Mouse (Mus musculus) forebrain, postnatal 0 days (tissue): ENCODE data around the gene Izumo1. TPM values are rescaled to one million over a fixed set of nuclear protein-coding genes. Genes with fewer than 3 reads are reported as not detected.

Experiments
- ATAC-seq: fragments of 200-750 bp; cut with Nextera tagmentation; 2 replicates; pipeline ENCODE4 v1.8.0; 2017; ENCODE audit warnings: mild to moderate bottlenecking, moderate library complexity
- DNase-seq: peaks from one replicate; pipeline ENCODE4 v3.0.0-alpha.2; 2015
- H3K27ac ChIP-seq: fragments of 300-500 bp; sonication (generic); 2 replicates; pipeline ENCODE4 v1.5.1; 2014; ENCODE audit warnings: low read depth, mild to moderate bottlenecking, antibody characterized with exemption, low read length, moderate library complexity, mixed read lengths
- H3K27me3 ChIP-seq: fragments of 300-500 bp; sonication (generic); 2 replicates; pipeline ENCODE4 v1.6.1; 2014; ENCODE audit warnings: mild to moderate bottlenecking, low read length, mixed read lengths; ENCODE audit not compliant: insufficient read depth
- H3K36me3 ChIP-seq: fragments of 300-500 bp; sonication (generic); 2 replicates; pipeline ENCODE4 v1.6.1; 2014; ENCODE audit warnings: mild to moderate bottlenecking, moderate library complexity; ENCODE audit not compliant: insufficient read depth
- H3K4me1 ChIP-seq: fragments of 300-500 bp; sonication (generic); 2 replicates; pipeline ENCODE4 v1.6.1; 2014; ENCODE audit warnings: antibody characterized with exemption; ENCODE audit not compliant: insufficient read depth
- H3K4me2 ChIP-seq: fragments of 300-500 bp; sonication (generic); 2 replicates; pipeline ENCODE4 v1.6.1; 2014; ENCODE audit warnings: low read depth, mild to moderate bottlenecking, moderate library complexity
- H3K4me3 ChIP-seq: fragments of 300-500 bp; sonication (generic); 2 replicates; pipeline ENCODE4 v1.5.1; 2014; ENCODE audit warnings: low read depth, low read length, mixed read lengths
- H3K9ac ChIP-seq: fragments of 300-500 bp; sonication (generic); 2 replicates; pipeline ENCODE4 v1.6.1; 2014; ENCODE audit warnings: mild to moderate bottlenecking
- H3K9me3 ChIP-seq: fragments of 300-500 bp; sonication (generic); 2 replicates; pipeline ENCODE4 v1.6.1; 2016; ENCODE audit warnings: low read length
- CTCF ChIP-seq: sonication (generic); IDR thresholded peaks from 2 replicates; pipeline ENCODE4 v1.5.1; 2016; ENCODE audit warnings: antibody characterized with exemption, control low read depth, low read depth
- WGBS: fragments of 180-500 bp; shearing (Covaris S2); extraction: QIAGEN DNeasy Blood & Tissue Kit; methylation state at CpG from one replicate; pipeline ENCODE4 v1.1.7; 2014; 5-methylcytosine and 5-hydroxymethylcytosine counted together
- polyA plus RNA-seq: library from polyadenylated mRNA; unstranded; fragments of >200 nt; fragmentation: Nextera tagmentation; extraction: Ambion mirVana; gene quantifications from 2 replicates; pipeline ENCODE4 v1.2.1, GENCODE M21; 2015
- total RNA-seq: library from RNA; depleted of rRNA; stranded (reverse); fragments of >200 nt; gene quantifications from 2 replicates; pipeline ENCODE4 v1.2.3, GENCODE M21; 2014; rRNA removed

Gene Izumo1
- total and polyA plus RNA-seq, 2 experiments from 2014 or later = 0.14 TPM; not detected in 1

- DNase-seq (no peak), ATAC-seq (no peak)
- WGBS = 63% methylated on average over 13 of the region's 13 CpGs
- Histone ChIP-seq H3K4me2 (no peak overlapping the region), H3K27ac (no peak overlapping the region), H3K9ac (no peak overlapping the region), H3K9me3 (no peaks in the 10 kb centered on the region), H3K4me1 (no peaks in the 10 kb centered on the region), H3K36me3 (no peaks in the 10 kb centered on the region), H3K27me3 (no peaks in the 10 kb centered on the region), H3K4me3 (no peak overlapping the region)
- TF ChIP-seq CTCF = no peak
Measured at GRCm38 (mm10) chr7:45665303-45666138, 43.9 kb downstream of the Izumo1 start.

DNA sequence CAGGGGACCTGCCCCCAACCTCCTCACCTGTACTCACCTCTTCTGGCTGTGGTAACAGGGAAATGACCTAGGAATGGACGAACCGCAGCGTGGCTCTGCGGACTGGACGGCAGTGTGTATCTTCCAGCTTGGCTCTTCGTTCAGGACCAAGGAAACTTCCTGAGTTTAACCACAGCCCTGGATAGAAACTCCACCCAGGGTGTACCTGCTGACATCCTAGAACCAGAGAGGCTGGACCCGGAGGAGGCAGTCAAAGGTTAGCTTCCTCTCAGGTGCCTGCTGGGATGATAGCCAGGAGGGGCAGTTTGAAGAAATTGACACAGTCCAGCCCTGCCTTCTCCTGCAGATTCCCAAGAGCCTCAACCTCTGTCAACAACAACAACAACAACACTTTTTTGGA is 44.5 kb downstream of the Izumo1 start, which contains the start of gene Fut2:
Gene Fut2 (minus strand): TSS at position 234 of the 400 bp plus-strand sequence.
- ATAC-seq (no peak), DNase-seq (no peak)
- Histone ChIP-seq H3K9me3 (no peaks in the 10 kb centered on the region), H3K4me2 (no peak within 1 kb of the TSS), H3K36me3 (no peaks in the 10 kb centered on the region), H3K27ac (no peak within 1 kb of the TSS), H3K9ac (no peak within 1 kb of the TSS), H3K27me3 (no peaks in the 10 kb centered on the region), H3K4me1 (no peaks in the 10 kb centered on the region), H3K4me3 (no peak within 1 kb of the TSS)
- no peak for TF ChIP-seq CTCF
- 86% methylated on average over 7 of the region's 7 CpGs for WGBS

DNA sequence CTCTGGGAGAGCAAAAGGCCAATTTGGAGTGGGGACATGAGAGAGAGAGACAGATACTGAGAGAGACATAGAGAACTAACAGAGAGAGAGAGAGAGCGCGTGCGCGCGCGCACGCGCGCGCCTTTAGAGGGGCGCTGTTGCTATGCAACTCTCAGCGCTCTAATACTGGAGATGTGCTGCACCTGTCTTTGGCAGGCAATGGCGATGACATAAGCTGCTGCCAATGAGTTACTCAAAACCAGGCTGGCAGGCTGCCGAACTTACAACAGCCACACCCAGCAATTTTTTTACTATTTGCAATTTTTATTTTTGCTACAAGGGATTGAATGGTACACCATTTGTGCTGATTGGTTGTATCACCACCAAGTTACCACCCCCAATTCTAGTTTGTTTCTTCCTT is 46.1 kb downstream of the Izumo1 start:
- Histone ChIP-seq H3K4me3 (no peak overlapping the region), H3K9ac (no peak overlapping the region), H3K36me3 (no peaks in the 10 kb centered on the region), H3K9me3 (no peaks in the 10 kb centered on the region), H3K27ac (no peak overlapping the region), H3K4me2 (no peak overlapping the region), H3K4me1 (no peaks in the 10 kb centered on the region), H3K27me3 (no peaks in the 10 kb centered on the region)
- TF ChIP-seq CTCF = no peak
- peak; percentile 54 for DNase-seq
- ATAC-seq = peak; percentile 51; the same call in 1 of the 2 replicates
- 68% methylated on average over 14 of the region's 14 CpGs for WGBS

DNA sequence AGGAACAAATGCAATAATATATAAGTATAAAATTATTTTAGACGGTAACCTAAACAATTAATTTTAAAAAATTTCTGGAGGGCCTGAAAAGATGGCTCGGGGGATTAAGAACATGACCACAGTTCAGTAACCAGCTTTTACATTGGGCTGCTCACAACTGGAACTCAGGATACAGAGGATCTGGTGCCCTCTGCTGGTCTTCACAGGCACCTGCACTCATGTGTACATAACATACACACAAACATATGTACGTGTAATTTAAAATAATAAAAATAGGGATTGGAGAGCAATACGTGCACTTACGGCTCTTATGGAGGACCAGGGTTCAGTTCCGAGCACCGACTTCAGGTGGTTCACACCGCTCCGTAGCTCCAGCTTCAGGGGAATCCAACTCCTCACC is 47.3 kb downstream of the Izumo1 start:
- H3K9ac ChIP-seq = no peak overlapping the region
- no peaks in the 10 kb centered on the region for H3K36me3 ChIP-seq
- no peaks in the 10 kb centered on the region for H3K4me1 ChIP-seq
- no peak overlapping the region for H3K4me3 ChIP-seq
- 0 out of 2 replicates have a peak, but pooled peaks have one; percentile 27 for TF ChIP-seq CTCF
- no peaks in the 10 kb centered on the region for H3K27me3 ChIP-seq
- 95% methylated on average over 9 of the region's 9 CpGs for WGBS
- no peak overlapping the region for H3K27ac ChIP-seq
- no peak overlapping the region for H3K4me2 ChIP-seq
- DNase-seq (no peak), ATAC-seq (no peak)
- no peaks in the 10 kb centered on the region for H3K9me3 ChIP-seq

DNA sequence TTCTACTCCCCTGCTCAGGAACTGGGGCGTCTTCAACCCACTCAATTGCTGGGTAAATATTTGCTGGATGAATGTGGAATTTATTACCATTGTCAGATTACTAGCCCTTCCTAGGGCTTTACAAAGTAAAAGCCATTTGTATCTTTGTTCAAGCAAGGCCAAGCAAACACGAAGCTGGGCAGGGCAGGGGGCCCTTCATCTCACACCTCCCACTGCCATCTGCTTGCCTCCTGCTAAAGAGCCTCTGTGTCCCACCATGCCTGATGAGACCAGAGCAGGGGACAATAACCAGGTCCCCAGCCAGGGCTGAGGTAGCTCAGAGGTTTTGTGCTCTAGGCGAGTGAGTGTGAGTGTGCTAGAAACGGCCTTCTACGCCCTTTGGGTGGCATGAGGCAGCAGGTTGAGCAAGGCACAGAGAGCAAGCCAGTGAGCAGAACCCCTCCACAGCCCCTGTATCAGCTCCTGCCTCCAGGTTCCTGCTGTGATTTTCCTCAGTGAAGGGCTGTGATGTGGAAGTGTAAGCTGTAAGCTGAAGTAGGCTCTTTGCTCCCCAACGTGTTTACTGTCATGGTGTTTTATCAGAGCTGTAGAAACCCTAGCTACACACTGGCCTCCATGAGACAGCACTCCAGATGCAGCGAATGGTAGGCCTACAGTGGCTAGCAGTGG is 56.1 kb downstream of the Izumo1 start:
- H3K9ac ChIP-seq = no peak overlapping the region
- H3K4me1 ChIP-seq = no peaks in the 10 kb centered on the region
- WGBS = 80% methylated on average over 7 of the region's 7 CpGs
- TF ChIP-seq CTCF = no peak
- H3K27me3 ChIP-seq = no peaks in the 10 kb centered on the region
- H3K27ac ChIP-seq = no peak overlapping the region
- no peak overlapping the region for H3K4me3 ChIP-seq
- no peak for DNase-seq
- no peak overlapping the region for H3K4me2 ChIP-seq
- H3K9me3 ChIP-seq = no peaks in the 10 kb centered on the region
- no peak for ATAC-seq
- H3K36me3 ChIP-seq = no peaks in the 10 kb centered on the region; the same call in 1 of the 2 replicates

Other genes with a start within 250 kb of the Izumo1 start
Only the 30 nearest of the 34 such genes appear.
- 0.43 TPM in 1 of 2 replicates, not detected in the other for gene Lhb, start 201.0 kb upstream of the Izumo1 start, total RNA-seq
- 0.36 and 1.0 TPM in 2 replicates for gene Lhb, start 201.0 kb upstream of the Izumo1 start, polyA plus RNA-seq
- gene Gys1, start 187.0 kb upstream of the Izumo1 start, total RNA-seq = 9.8 and 11.4 TPM in 2 replicates
- 8.6 and 12.3 TPM in 2 replicates for gene Gys1, start 187.0 kb upstream of the Izumo1 start, polyA plus RNA-seq
- 123 and 149 TPM in 2 replicates for gene Ruvbl2, start 183.7 kb upstream of the Izumo1 start, total RNA-seq
- 98.3 and 104 TPM in 2 replicates for gene Ruvbl2, start 183.7 kb upstream of the Izumo1 start, polyA plus RNA-seq
- 2,541 and 3,015 TPM in 2 replicates for gene Ftl1, start 161.9 kb upstream of the Izumo1 start, total RNA-seq
- gene Ftl1, start 161.9 kb upstream of the Izumo1 start, polyA plus RNA-seq = 5,542 and 6,210 TPM in 2 replicates
- 120 and 127 TPM in 2 replicates for gene Bax, start 154.9 kb upstream of the Izumo1 start, total RNA-seq
- gene Bax, start 154.9 kb upstream of the Izumo1 start, polyA plus RNA-seq = 276 and 297 TPM in 2 replicates
- gene Tulp2, start 139.9 kb upstream of the Izumo1 start, total RNA-seq = 0.19 and 0.46 TPM in 2 replicates
- gene Tulp2, start 139.9 kb upstream of the Izumo1 start, polyA plus RNA-seq = 0.07 and 0.25 TPM in 2 replicates
- gene Gm45808, start 135.0 kb upstream of the Izumo1 start, total RNA-seq = not detected in 2 replicates
- not detected in 2 replicates for gene Gm45808, start 135.0 kb upstream of the Izumo1 start, polyA plus RNA-seq
- gene Dhdh, start 133.0 kb upstream of the Izumo1 start, total RNA-seq = 3.5 and 4.9 TPM in 2 replicates
- gene Dhdh, start 133.0 kb upstream of the Izumo1 start, polyA plus RNA-seq = 1.9 and 3.6 TPM in 2 replicates
- gene Nucb1, start 111.4 kb upstream of the Izumo1 start, total RNA-seq = 76.8 and 107 TPM in 2 replicates
- gene Nucb1, start 111.4 kb upstream of the Izumo1 start, polyA plus RNA-seq = 103 and 122 TPM in 2 replicates
- gene Ppp1r15a, start 95.5 kb upstream of the Izumo1 start, total RNA-seq = 17.1 and 23.8 TPM in 2 replicates
- gene Ppp1r15a, start 95.5 kb upstream of the Izumo1 start, polyA plus RNA-seq = 23.9 and 26.3 TPM in 2 replicates
- 1.2 and 2.9 TPM in 2 replicates for gene Plekha4, start 95.5 kb upstream of the Izumo1 start, total RNA-seq
- gene Plekha4, start 95.5 kb upstream of the Izumo1 start, polyA plus RNA-seq = 1.2 and 1.8 TPM in 2 replicates
- not detected in 2 replicates for gene Hsd17b14, start 66.9 kb upstream of the Izumo1 start, total RNA-seq
- 0.13 and 0.63 TPM in 2 replicates for gene Hsd17b14, start 66.9 kb upstream of the Izumo1 start, polyA plus RNA-seq
- gene Bcat2, start 51.7 kb upstream of the Izumo1 start, total RNA-seq = 13.7 and 14.2 TPM in 2 replicates
- 17.7 and 20.2 TPM in 2 replicates for gene Bcat2, start 51.7 kb upstream of the Izumo1 start, polyA plus RNA-seq
- gene Fgf21, start 6.3 kb upstream of the Izumo1 start, total RNA-seq = not detected in 2 replicates
- not detected in 2 replicates for gene Fgf21, start 6.3 kb upstream of the Izumo1 start, polyA plus RNA-seq
- 0.08 and 0.29 TPM in 2 replicates for gene Fut1, start 4.5 kb upstream of the Izumo1 start, total RNA-seq
- not detected in 2 replicates for gene Fut1, start 4.5 kb upstream of the Izumo1 start, polyA plus RNA-seq
- gene Rasip1, start 5.7 kb downstream of the Izumo1 start, total RNA-seq = 26.5 and 37.4 TPM in 2 replicates
- gene Rasip1, start 5.7 kb downstream of the Izumo1 start, polyA plus RNA-seq = 22.8 and 27.2 TPM in 2 replicates
- 2.2 and 2.8 TPM in 2 replicates for gene Mamstr, start 18.2 kb downstream of the Izumo1 start, total RNA-seq
- gene Mamstr, start 18.2 kb downstream of the Izumo1 start, polyA plus RNA-seq = 2.6 TPM in 2 replicates
- gene Fut2, start 44.6 kb downstream of the Izumo1 start, total RNA-seq = 0.15 TPM in 1 of 2 replicates, not detected in the other
- 0.06 and 0.13 TPM in 2 replicates for gene Fut2, start 44.6 kb downstream of the Izumo1 start, polyA plus RNA-seq
- gene Ntn5, start 62.2 kb downstream of the Izumo1 start, total RNA-seq = 0.23 and 0.33 TPM in 2 replicates
- gene Ntn5, start 62.2 kb downstream of the Izumo1 start, polyA plus RNA-seq = 0.47 and 0.79 TPM in 2 replicates
- 0.52 and 0.62 TPM in 2 replicates for gene Sec1, start 72.6 kb downstream of the Izumo1 start, total RNA-seq
- 0.18 and 0.34 TPM in 2 replicates for gene Sec1, start 72.6 kb downstream of the Izumo1 start, polyA plus RNA-seq
- gene Car11, start 78.0 kb downstream of the Izumo1 start, total RNA-seq = 104 and 122 TPM in 2 replicates
- 92.1 and 102 TPM in 2 replicates for gene Car11, start 78.0 kb downstream of the Izumo1 start, polyA plus RNA-seq
- 9.0 and 11.7 TPM in 2 replicates for gene Dbp, start 83.3 kb downstream of the Izumo1 start, total RNA-seq
- gene Dbp, start 83.3 kb downstream of the Izumo1 start, polyA plus RNA-seq = 6.4 and 6.6 TPM in 2 replicates
- 891 and 1,057 TPM in 2 replicates for gene Rpl18, start 93.6 kb downstream of the Izumo1 start, total RNA-seq
- 517 and 655 TPM in 2 replicates for gene Rpl18, start 93.6 kb downstream of the Izumo1 start, polyA plus RNA-seq
- gene Sphk2, start 96.2 kb downstream of the Izumo1 start, total RNA-seq = 19.6 and 21.5 TPM in 2 replicates
- gene Sphk2, start 96.2 kb downstream of the Izumo1 start, polyA plus RNA-seq = 16.5 and 18.7 TPM in 2 replicates
- 0.31 and 0.33 TPM in 2 replicates for gene Fam83e, start 99.4 kb downstream of the Izumo1 start, total RNA-seq
- 0.09 TPM in 1 of 2 replicates, not detected in the other for gene Fam83e, start 99.4 kb downstream of the Izumo1 start, polyA plus RNA-seq
- gene Spaca4, start 104.0 kb downstream of the Izumo1 start, total RNA-seq = not detected in 2 replicates
- not detected in 2 replicates for gene Spaca4, start 104.0 kb downstream of the Izumo1 start, polyA plus RNA-seq
- gene Lmtk3, start 161.9 kb downstream of the Izumo1 start, total RNA-seq = 128 and 144 TPM in 2 replicates
- gene Lmtk3, start 161.9 kb downstream of the Izumo1 start, polyA plus RNA-seq = 8.9 and 12.5 TPM in 2 replicates
- 6.5 and 8.9 TPM in 2 replicates for gene Sult2b1, start 162.9 kb downstream of the Izumo1 start, total RNA-seq
- 9.6 and 10.0 TPM in 2 replicates for gene Sult2b1, start 162.9 kb downstream of the Izumo1 start, polyA plus RNA-seq
- 253 and 270 TPM in 2 replicates for gene Cyth2, start 192.8 kb downstream of the Izumo1 start, total RNA-seq
- gene Cyth2, start 192.8 kb downstream of the Izumo1 start, polyA plus RNA-seq = 282 and 317 TPM in 2 replicates
- 0.54 and 1.00 TPM in 2 replicates for gene Kcnj14, start 203.0 kb downstream of the Izumo1 start, total RNA-seq
- 0.48 and 1.1 TPM in 2 replicates for gene Kcnj14, start 203.0 kb downstream of the Izumo1 start, polyA plus RNA-seq